Mouse (Mus musculus) heart, adult 2 months (tissue): ENCODE results near the gene Ccdc115. TPM values are rescaled to one million over a fixed set of nuclear protein-coding genes. Genes with fewer than 3 reads are reported as not detected.

Source experiments
- DNase-seq, 2 experiments: peaks; one replicate each; pipeline ENCODE4 v3.0.0; 2021
- H3K27ac ChIP-seq: fragments of 200-600 bp; 2 replicates; pipeline ENCODE4 v1.8.1; 2022
- H3K27me3 ChIP-seq: fragments of 200-500 bp; 2 replicates; pipeline ENCODE4 v1.6.1; 2012; ENCODE audit warnings: mild to moderate bottlenecking, low read length, inconsistent platforms, mixed read lengths; ENCODE audit not compliant: control insufficient read depth, insufficient read depth
- H3K36me3 ChIP-seq: fragments of 200-500 bp; 2 replicates; pipeline ENCODE4 v1.6.1; 2012; ENCODE audit warnings: low read length, inconsistent platforms; ENCODE audit not compliant: control insufficient read depth, insufficient read depth
- H3K4me1 ChIP-seq: fragments of 200-500 bp; 2 replicates; pipeline ENCODE4 v1.6.1; 2011; ENCODE audit warnings: low read length; ENCODE audit not compliant: control insufficient read depth, insufficient read depth
- H3K4me3 ChIP-seq: fragments of 200-600 bp; 2 replicates; pipeline ENCODE4 v1.8.1; 2022
- H3K79me2 ChIP-seq: fragments of 200-500 bp; replicated peaks from 2 replicates; pipeline ENCODE4 v1.6.1; 2012; ENCODE audit warnings: mild to moderate bottlenecking, inconsistent platforms, low read length, moderate library complexity, mixed read lengths; ENCODE audit not compliant: control insufficient read depth, insufficient read depth
- H3K9ac ChIP-seq: fragments of 200-500 bp; 2 replicates; pipeline ENCODE4 v1.6.1; 2012; ENCODE audit warnings: low read depth, mild to moderate bottlenecking, control low read depth, inconsistent platforms, low read length, mixed read lengths
- CTCF ChIP-seq: fragments of 200-600 bp; IDR thresholded peaks from 2 replicates; pipeline ENCODE4 v1.8.1; 2022; ENCODE audit warnings: antibody characterized with exemption, mild to moderate bottlenecking, moderate library complexity
- EP300 ChIP-seq: fragments of 200-500 bp; IDR thresholded peaks from 2 replicates; pipeline ENCODE4 v1.6.1; 2011; ENCODE audit warnings: low read depth, low read length, control low read depth; ENCODE audit not compliant: insufficient read depth
- POLR2A ChIP-seq: fragments of 200-500 bp; IDR thresholded peaks from 2 replicates; pipeline ENCODE4 v1.6.1; 2011; ENCODE audit warnings: mild to moderate bottlenecking, low read depth, low read length, control low read depth; ENCODE audit not compliant: insufficient read depth
- WGBS: fragments of 180-500 bp; shearing (Covaris S2); methylation state at CpG from one replicate; pipeline ENCODE4 v1.1.7; 2018; 5-methylcytosine and 5-hydroxymethylcytosine counted together
- intact Hi-C: fragments of 180-260 bp; cut with DNase I; formaldehyde crosslinking; loops from one replicate; pipeline ENCODE4 v1.15.1; 2025
- polyA plus RNA-seq: library from polyadenylated mRNA; depleted of rRNA; stranded (reverse); fragments of >200 nt; gene quantifications from 2 replicates; pipeline ENCODE4 v1.2.3, GENCODE M21; 2012
- total RNA-seq, 2 experiments: library from RNA; stranded (reverse); gene quantifications; 2 replicates each; pipeline ENCODE4 v1.2.3; 2021

The Ccdc115 gene
- total and polyA plus RNA-seq, 3 experiments = 15.1 to 15.5 (median 15.2) TPM

DNA sequence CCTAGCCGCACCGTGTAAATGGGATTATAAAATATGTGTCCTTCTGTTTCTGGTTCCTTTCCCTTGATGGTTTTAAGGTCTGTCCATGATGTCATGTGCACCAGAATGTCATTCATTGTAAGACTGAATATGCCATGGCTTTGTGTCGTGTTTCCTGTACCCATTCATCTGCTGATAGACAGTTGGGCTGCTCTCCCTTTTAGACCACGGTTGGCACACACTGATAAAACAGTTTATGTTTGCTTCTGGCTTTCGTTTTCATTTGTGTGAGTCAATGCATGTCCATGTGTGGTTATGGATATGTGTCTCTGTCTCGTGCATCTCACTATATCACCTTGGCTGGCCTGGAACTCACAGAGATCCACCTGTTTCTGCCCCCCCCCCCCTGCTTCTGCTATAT is 26.0 kb upstream of the Ccdc115 start:
- no peaks in the 10 kb centered on the region for H3K36me3 ChIP-seq
- H3K27ac ChIP-seq = no peak overlapping the region
- H3K4me1 ChIP-seq = no peaks in the 10 kb centered on the region
- no peak for TF ChIP-seq EP300
- no peak for TF ChIP-seq POLR2A
- no peak for TF ChIP-seq CTCF
- WGBS = 50% methylated on average over 6 of the region's 6 CpGs
- no peak overlapping the region for H3K4me3 ChIP-seq
- H3K9ac ChIP-seq = no peak overlapping the region
- H3K79me2 ChIP-seq = no peaks in the 10 kb centered on the region
- H3K27me3 ChIP-seq = no peaks in the 10 kb centered on the region
- intact Hi-C loops = no loop called here
- DNase-seq = no peak

DNA sequence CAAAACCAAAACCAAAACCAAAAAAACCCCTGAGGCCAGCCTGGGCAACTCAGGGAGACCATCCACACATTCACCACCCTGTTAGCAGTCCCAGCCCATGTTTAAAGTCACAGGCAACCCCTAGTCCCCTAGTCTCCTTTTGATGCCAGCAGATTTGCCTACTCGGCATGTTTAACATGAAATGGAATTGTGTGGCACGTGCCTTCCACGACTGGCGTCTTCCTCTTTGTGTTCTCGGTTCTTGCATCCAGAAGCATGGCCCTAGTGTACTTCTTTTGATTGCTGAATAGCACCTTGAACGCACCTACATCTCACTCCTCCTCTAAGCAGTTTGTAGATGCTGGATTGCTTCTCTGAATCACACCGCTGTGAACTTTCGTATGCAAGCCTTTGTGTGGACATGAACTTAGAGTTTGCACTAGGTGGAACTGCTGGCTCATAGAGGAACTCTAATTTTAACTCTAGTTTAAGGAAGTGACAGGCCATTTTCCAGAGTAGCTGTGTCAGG is 24.9 kb upstream of the Ccdc115 start:
- H3K79me2 ChIP-seq = no peaks in the 10 kb centered on the region
- peak in 1 of 2 experiments; percentile 52 for DNase-seq
- H3K36me3 ChIP-seq = no peaks in the 10 kb centered on the region
- WGBS = 65% methylated on average over 8 of the region's 8 CpGs
- no peak overlapping the region for H3K9ac ChIP-seq
- H3K4me1 ChIP-seq = no peaks in the 10 kb centered on the region
- H3K27ac ChIP-seq = no peak overlapping the region
- intact Hi-C loops = loop anchor here (5.0 kb wide), 1 partner anchor 138 kb away; no protein-coding TSS in a partner anchor
- H3K4me3 ChIP-seq = no peak overlapping the region
- no peak for TF ChIP-seq POLR2A
- no peak for TF ChIP-seq CTCF
- TF ChIP-seq EP300 = no peak
- no peaks in the 10 kb centered on the region for H3K27me3 ChIP-seq

GRCm38 (mm10) chr1:34462766-34463165 is 23.3 kb upstream of the Ccdc115 start:
- H3K4me1 ChIP-seq = no peaks in the 10 kb centered on the region
- intact Hi-C loops = loop anchor here (2.0 to 5.0 kb wide), 2 partner anchors 48 to 140 kb away; no protein-coding TSS in a partner anchor
- no peak overlapping the region for H3K27ac ChIP-seq
- 18% methylated on average over 7 of the region's 7 CpGs for WGBS
- no peaks in the 10 kb centered on the region for H3K79me2 ChIP-seq
- H3K4me3 ChIP-seq = no peak overlapping the region
- H3K36me3 ChIP-seq = no peaks in the 10 kb centered on the region
- peak; percentile 67 to 69 for DNase-seq
- no peak overlapping the region for H3K9ac ChIP-seq
- TF ChIP-seq EP300 (no peak), CTCF (peak; percentile 70)
- no peaks in the 10 kb centered on the region for H3K27me3 ChIP-seq

DNA sequence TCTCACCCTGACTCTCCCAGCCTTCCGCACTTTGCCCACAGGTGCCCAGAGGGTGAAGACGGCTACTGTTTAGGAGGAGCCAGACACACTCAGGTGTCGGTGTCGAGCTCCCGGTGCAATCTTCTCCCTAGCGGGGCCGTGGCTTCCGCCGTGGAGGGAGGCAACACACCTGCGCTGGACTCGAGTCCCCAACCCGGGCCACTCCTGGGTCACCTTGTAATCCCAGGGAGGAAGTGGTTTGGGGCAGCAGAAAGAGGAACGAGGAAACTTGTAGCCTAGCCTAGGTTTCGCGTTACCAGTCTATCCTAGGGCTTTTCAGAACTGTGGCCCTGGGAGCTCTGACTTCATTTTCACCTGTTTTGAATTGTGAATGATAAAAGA is 20.6 kb upstream of the Ccdc115 start:
- Histone ChIP-seq H3K27me3 (no peaks in the 10 kb centered on the region), H3K79me2 (no peaks in the 10 kb centered on the region), H3K36me3 (no peaks in the 10 kb centered on the region), H3K4me1 (no peaks in the 10 kb centered on the region), H3K4me3 (peak overlapping the region; percentile 63), H3K9ac (peak overlapping the region; percentile 77), H3K27ac (peak overlapping the region; percentile 51; the same call in 1 of the 2 replicates)
- intact Hi-C loops = loop anchor here (5.0 kb wide), 1 partner anchor 142 kb away; no protein-coding TSS in a partner anchor
- TF ChIP-seq EP300 (no peak), POLR2A (no peak), CTCF (no peak)
- no peak for DNase-seq
- WGBS = 4% methylated on average over 15 of the region's 15 CpGs

- TF ChIP-seq CTCF = peak; percentile 47
- TF ChIP-seq EP300 = no peak
- peak; percentile 64; the same call in 1 of the 2 replicates for TF ChIP-seq POLR2A
- peak within 1 kb of the TSS; percentile 51 for H3K27ac ChIP-seq
- H3K27me3 ChIP-seq = no peaks in the 10 kb centered on the region
- H3K79me2 ChIP-seq = no peaks in the 10 kb centered on the region
- H3K36me3 ChIP-seq = no peaks in the 10 kb centered on the region
- intact Hi-C loops = loop anchor here (2.0 to 5.0 kb wide), 2 partner anchors 19 to 143 kb away; no protein-coding TSS in a partner anchor
- peak within 1 kb of the TSS; percentile 63 for H3K4me3 ChIP-seq
- peak; percentile 93 to 96 for DNase-seq
- no peaks in the 10 kb centered on the region for H3K4me1 ChIP-seq
- WGBS = under 1% methylated on average over 48 of the region's 48 CpGs
- peak within 1 kb of the TSS; percentile 77 for H3K9ac ChIP-seq
Observed at GRCm38 (mm10) chr1:34459284-34460060, 20.0 kb upstream of the Ccdc115 start, which contains the start of gene Ptpn18. TSS of gene Ptpn18 (plus strand) at chr1:34459762.

DNA sequence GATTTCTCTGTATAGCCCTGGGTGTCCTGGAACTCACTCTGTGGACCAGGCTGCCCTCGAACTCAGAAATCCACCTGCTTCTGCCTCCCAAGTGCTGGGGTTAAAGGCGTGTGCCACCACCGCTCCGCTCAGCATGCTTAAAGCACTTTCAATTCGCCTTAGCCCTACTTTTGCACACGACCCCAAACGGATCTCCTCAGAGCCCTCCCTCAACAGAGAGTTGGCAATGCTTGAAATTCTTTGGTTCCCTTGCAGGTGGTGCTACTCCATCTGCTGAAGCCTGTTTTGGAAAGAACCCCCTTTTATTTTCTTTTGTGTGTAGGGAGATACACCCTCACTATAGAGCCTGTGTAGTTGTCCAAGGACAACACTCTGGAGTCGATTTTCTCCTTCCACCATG is 19.0 kb upstream of the Ccdc115 start:
- no peak overlapping the region for H3K9ac ChIP-seq
- H3K36me3 ChIP-seq = no peaks in the 10 kb centered on the region
- H3K4me1 ChIP-seq = no peaks in the 10 kb centered on the region
- H3K27me3 ChIP-seq = no peaks in the 10 kb centered on the region
- WGBS = 47% methylated on average over 8 of the region's 8 CpGs
- H3K79me2 ChIP-seq = no peaks in the 10 kb centered on the region
- H3K27ac ChIP-seq = no peak overlapping the region
- DNase-seq = no peak
- intact Hi-C loops = loop anchor here (2.0 kb wide), 1 partner anchor 18 kb away; no protein-coding TSS in a partner anchor
- H3K4me3 ChIP-seq = no peak overlapping the region
- no peak for TF ChIP-seq POLR2A
- TF ChIP-seq CTCF = no peak
- TF ChIP-seq EP300 = no peak
